Mouse (Mus musculus): ENCODE measurements at regions not wholly inside any gene's neighbourhood (a gene's known extent, or its start where the extent isn't known, plus 50 kb on each side); places are given as distances from the start of the nearest gene placed in this dataset.

GRCm38 (mm10) chr7:94116899-94117521 is 1037.3 kb downstream of the Fam181b start:
- no peak for DNase-seq

- no peak for DNase-seq
Measured at GRCm38 (mm10) chr7:94123781-94124180, 1044.1 kb downstream of the Fam181b start.

- DNase-seq: no peak
Measured at GRCm38 (mm10) chr7:94154221-94154620, 1074.6 kb downstream of the Fam181b start.

GRCm38 (mm10) chr7:94155458-94155857 is 1075.8 kb downstream of the Fam181b start:
- DNase-seq: no peak

- DNase-seq: peak; percentile 31
Measured at GRCm38 (mm10) chr7:94180027-94180426, 1100.4 kb downstream of the Fam181b start.

GRCm38 (mm10) chr7:94212341-94212740 is 1132.7 kb downstream of the Fam181b start:
- no peak for DNase-seq

- no peak for DNase-seq
Measured at GRCm38 (mm10) chr7:94227482-94227881, 1147.8 kb downstream of the Fam181b start.

GRCm38 (mm10) chr7:94233653-94234052 is 1154.0 kb downstream of the Fam181b start:
- DNase-seq: no peak

- DNase-seq: no peak
Measured at GRCm38 (mm10) chr7:94249501-94249900, 1169.8 kb downstream of the Fam181b start.

- DNase-seq: no peak
Measured at GRCm38 (mm10) chr7:94268665-94269320, 1189.1 kb downstream of the Fam181b start.

GRCm38 (mm10) chr7:94281529-94281928 is 1201.9 kb downstream of the Fam181b start:
- DNase-seq: no peak

GRCm38 (mm10) chr7:94282010-94282409 is 1202.3 kb downstream of the Fam181b start:
- no peak for DNase-seq

GRCm38 (mm10) chr7:94283031-94283609 is 1203.5 kb downstream of the Fam181b start:
- peak; percentile 68 for DNase-seq

GRCm38 (mm10) chr7:94305602-94306001 is 1225.9 kb downstream of the Fam181b start:
- no peak for DNase-seq

GRCm38 (mm10) chr7:94314983-94315642 is 1235.4 kb downstream of the Fam181b start:
- no peak for DNase-seq

- no peak for DNase-seq
Measured at GRCm38 (mm10) chr7:94332601-94333000, 1252.9 kb downstream of the Fam181b start.

Data from retina, postnatal 1 day (tissue).